Mouse (Mus musculus) stomach, embryonic 16.5 days (tissue): ENCODE results near the gene Apoc4. TPM values are rescaled to one million over a fixed set of nuclear protein-coding genes. Genes with fewer than 3 reads are reported as not detected.

Source experiments
- ATAC-seq: fragments of 200-750 bp; cut with Nextera tagmentation; 2 replicates; pipeline ENCODE4 v1.8.0; 2017; ENCODE audit warnings: moderate number of reproducible peaks, moderate TSS enrichment; ENCODE audit not compliant: insufficient read depth, low FRiP score
- H3K27ac ChIP-seq: fragments of 300-500 bp; sonication (generic); 2 replicates; pipeline ENCODE4 v1.5.1; 2014; ENCODE audit warnings: low read length
- H3K27me3 ChIP-seq: fragments of 300-500 bp; sonication (generic); 2 replicates; pipeline ENCODE4 v1.6.1; 2014; ENCODE audit warnings: low read length, control low read depth, mixed read lengths; ENCODE audit not compliant: control insufficient read depth, insufficient read depth
- H3K36me3 ChIP-seq: fragments of 300-500 bp; sonication (generic); 2 replicates; pipeline ENCODE4 v1.6.1; 2014; ENCODE audit warnings: low read length; ENCODE audit not compliant: control insufficient read depth, insufficient read depth
- H3K4me1 ChIP-seq: fragments of 300-500 bp; sonication (generic); 2 replicates; pipeline ENCODE4 v1.6.1; 2014; ENCODE audit warnings: low read length, control low read depth, mixed read lengths; ENCODE audit not compliant: control insufficient read depth, insufficient read depth
- H3K4me2 ChIP-seq: fragments of 300-500 bp; sonication (generic); 2 replicates; pipeline ENCODE4 v1.6.1; 2014; ENCODE audit warnings: low read depth, low read length, mixed read lengths
- H3K4me3 ChIP-seq: fragments of 300-500 bp; sonication (generic); replicated peaks from 2 replicates; pipeline ENCODE4 v1.5.1; 2014; ENCODE audit warnings: mild to moderate bottlenecking, low read length
- H3K9ac ChIP-seq: fragments of 300-500 bp; sonication (generic); 2 replicates; pipeline ENCODE4 v1.6.1; 2014; ENCODE audit warnings: low read length
- H3K9me3 ChIP-seq: fragments of 300-500 bp; sonication (generic); replicated peaks from 2 replicates; pipeline ENCODE4 v1.6.1; 2016; ENCODE audit warnings: low read length, control low read depth; ENCODE audit not compliant: control insufficient read depth
- WGBS: fragments of 180-500 bp; shearing (Covaris S2); extraction: QIAGEN DNeasy Blood & Tissue Kit; methylation state at CpG from one replicate; pipeline ENCODE4 v1.1.7; 2014; 5-methylcytosine and 5-hydroxymethylcytosine counted together
- polyA plus RNA-seq: library from polyadenylated mRNA; unstranded; fragments of >200 nt; fragmentation: Nextera tagmentation; extraction: Ambion mirVana; gene quantifications from 2 replicates; pipeline ENCODE4 v1.2.1, GENCODE M21; 2015

Gene Apoc4
- polyA plus RNA-seq = 11.4 and 16.8 TPM in 2 replicates

DNA sequence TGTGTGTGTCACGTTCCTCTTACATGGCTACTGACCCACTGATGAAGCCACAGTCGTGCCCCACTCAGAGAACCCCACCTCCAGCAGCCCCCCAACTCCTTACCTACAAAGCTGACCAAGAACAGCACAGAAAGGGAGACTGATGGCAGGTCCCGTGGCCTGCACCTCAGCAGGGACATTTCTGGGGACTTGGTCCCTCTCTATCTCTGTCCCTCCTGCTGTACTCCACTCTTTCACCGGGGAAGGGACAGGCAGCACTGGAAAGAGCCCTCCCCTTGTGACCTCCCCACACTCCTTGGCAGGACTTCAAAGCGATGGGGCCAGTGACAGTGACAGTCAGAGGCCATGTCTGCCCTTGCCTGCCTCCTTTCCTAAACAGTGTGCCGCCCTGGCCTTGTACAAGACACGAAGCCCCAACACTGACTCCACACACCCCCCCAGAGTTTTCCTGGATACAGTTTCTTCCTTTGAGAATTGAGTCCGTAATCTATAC lies at the start of gene Apoc4, which contains the start of gene Gm44805:
TSS of gene Apoc4 (minus strand) at position 278 of the 493 bp plus-strand sequence.
TSS of gene Gm44805 (minus strand) at position 222 of the 493 bp plus-strand sequence.
- Histone ChIP-seq H3K27me3 (no peaks in the 10 kb centered on the region), H3K9me3 (no peaks in the 10 kb centered on the region), H3K4me3 (no peak within 1 kb of the TSS), H3K36me3 (no peaks in the 10 kb centered on the region), H3K27ac (no peak within 1 kb of the TSS), H3K4me2 (no peak within 1 kb of the TSS), H3K4me1 (no peaks in the 10 kb centered on the region), H3K9ac (no peak within 1 kb of the TSS)
- 53% methylated on average over 8 of the region's 8 CpGs for WGBS
- no peak for ATAC-seq

DNA sequence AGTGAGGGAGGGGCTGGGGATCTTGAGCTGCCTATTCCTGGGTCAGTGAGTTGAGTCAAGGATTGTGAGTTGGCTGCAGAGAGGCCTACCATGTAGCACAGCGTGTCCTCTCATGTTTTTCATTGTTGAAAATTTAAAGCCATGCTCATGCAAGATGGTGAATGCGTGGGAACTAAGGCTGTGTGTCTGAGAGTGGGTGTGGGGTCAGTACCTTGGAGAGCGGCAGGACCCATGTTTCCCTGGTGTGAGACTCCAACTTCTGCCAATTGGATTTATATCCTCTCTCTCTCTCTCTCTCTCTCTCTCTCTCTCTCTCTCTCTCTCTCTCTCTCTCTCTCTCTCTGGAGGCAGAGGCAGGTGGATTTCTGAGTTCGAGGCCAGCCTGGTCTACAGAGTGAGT lies 45.3 kb upstream of the Apoc4 start:
- peaks cover 47% of the 10 kb centered on the region for H3K36me3 ChIP-seq
- no peaks in the 10 kb centered on the region for H3K4me1 ChIP-seq
- WGBS = 82% methylated on average over 4 of the region's 4 CpGs
- H3K27me3 ChIP-seq = no peaks in the 10 kb centered on the region
- H3K27ac ChIP-seq = no peak overlapping the region
- ATAC-seq = no peak
- H3K4me3 ChIP-seq = no peak overlapping the region
- no peak overlapping the region for H3K4me2 ChIP-seq
- no peak overlapping the region for H3K9ac ChIP-seq
- no peaks in the 10 kb centered on the region for H3K9me3 ChIP-seq

DNA sequence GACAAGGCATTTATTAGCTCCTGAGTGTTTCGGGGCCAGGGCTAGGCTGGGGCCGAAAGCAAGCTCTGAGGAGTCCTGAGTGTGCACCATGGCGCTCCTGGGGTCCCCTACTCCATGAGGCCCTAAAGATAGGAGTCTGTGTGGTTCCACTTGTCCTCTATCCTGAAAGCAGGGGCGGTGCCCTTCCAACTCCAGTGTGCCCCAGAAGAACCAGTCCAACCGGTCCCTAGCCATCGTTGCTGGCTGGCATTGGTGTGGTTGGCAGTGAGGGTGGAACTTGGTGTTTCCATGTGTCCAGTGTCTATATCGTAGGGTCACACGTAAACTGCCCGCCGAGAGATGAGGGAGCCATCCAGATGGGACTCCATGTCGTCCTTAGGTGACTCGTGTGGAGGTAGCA lies 42.9 kb upstream of the Apoc4 start:
- Histone ChIP-seq H3K4me1 (no peaks in the 10 kb centered on the region), H3K27me3 (no peaks in the 10 kb centered on the region), H3K36me3 (peaks cover 50% of the 10 kb centered on the region), H3K4me2 (no peak overlapping the region), H3K9me3 (peaks cover 4% of the 10 kb centered on the region), H3K27ac (peak overlapping the region; percentile 66), H3K4me3 (no peak overlapping the region), H3K9ac (0 out of 2 replicates have a peak overlapping the region, but pooled peaks have one; percentile 33)
- WGBS = 77% methylated on average over 12 of the region's 12 CpGs
- ATAC-seq = peak; percentile 63; the same call in 1 of the 2 replicates

DNA sequence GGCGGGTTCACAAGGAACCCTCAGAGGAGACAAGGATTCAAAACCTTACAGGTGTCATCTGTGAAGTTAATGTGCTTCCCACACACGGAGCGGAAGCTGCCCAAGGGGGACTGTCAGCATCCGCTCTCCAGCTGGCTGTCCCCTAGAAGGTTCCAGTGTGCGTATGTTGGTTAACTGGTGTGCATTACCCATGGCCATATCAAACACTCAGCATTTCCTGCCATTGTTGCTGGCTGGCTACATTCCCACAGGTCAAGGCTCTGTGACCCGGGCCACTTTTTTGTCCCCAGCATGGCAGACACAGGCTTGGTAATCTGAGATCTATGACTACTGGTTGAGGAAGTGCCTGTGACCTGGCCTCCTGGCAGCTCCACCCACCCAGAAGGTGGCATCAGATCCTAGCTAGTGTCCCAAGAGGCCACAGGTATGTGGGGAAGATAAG lies 41.5 kb upstream of the Apoc4 start:
- ATAC-seq = peak; percentile 53
- no peaks in the 10 kb centered on the region for H3K27me3 ChIP-seq
- H3K36me3 ChIP-seq = peaks cover 43% of the 10 kb centered on the region
- no peak overlapping the region for H3K4me2 ChIP-seq
- peak overlapping the region; percentile 16; the same call in 1 of the 2 replicates for H3K27ac ChIP-seq
- 81% methylated on average over 6 of the region's 6 CpGs for WGBS
- H3K9ac ChIP-seq = no peak overlapping the region
- H3K9me3 ChIP-seq = peaks cover 4% of the 10 kb centered on the region
- no peaks in the 10 kb centered on the region for H3K4me1 ChIP-seq
- H3K4me3 ChIP-seq = no peak overlapping the region

DNA sequence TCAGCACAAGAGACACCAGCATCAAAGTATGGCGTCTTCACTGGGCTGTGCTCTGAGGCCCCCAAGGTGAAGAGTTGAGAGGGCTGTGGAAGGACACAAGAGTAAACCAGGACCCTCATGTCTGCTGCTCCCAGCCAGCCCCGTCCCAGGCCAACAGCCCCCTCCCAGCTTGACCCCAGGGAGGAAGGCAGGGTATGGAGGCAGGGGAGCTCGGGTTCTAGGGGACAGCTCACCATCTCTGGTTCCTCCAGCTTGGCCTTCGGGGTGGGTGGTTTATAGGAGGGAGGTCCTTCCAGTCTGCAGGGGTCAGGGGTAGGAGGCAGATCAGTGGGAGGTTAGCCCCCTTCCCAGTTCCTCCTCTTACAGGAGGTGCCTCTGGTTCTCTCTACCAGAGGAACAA lies 37.9 kb upstream of the Apoc4 start:
- Histone ChIP-seq H3K36me3 (peaks cover 31% of the 10 kb centered on the region), H3K9ac (no peak overlapping the region), H3K27me3 (no peaks in the 10 kb centered on the region), H3K9me3 (peaks cover 4% of the 10 kb centered on the region), H3K4me1 (peaks cover 13% of the 10 kb centered on the region), H3K27ac (no peak overlapping the region), H3K4me2 (no peak overlapping the region), H3K4me3 (no peak overlapping the region)
- WGBS = 91% methylated on average over 4 of the region's 4 CpGs
- ATAC-seq = no peak

DNA sequence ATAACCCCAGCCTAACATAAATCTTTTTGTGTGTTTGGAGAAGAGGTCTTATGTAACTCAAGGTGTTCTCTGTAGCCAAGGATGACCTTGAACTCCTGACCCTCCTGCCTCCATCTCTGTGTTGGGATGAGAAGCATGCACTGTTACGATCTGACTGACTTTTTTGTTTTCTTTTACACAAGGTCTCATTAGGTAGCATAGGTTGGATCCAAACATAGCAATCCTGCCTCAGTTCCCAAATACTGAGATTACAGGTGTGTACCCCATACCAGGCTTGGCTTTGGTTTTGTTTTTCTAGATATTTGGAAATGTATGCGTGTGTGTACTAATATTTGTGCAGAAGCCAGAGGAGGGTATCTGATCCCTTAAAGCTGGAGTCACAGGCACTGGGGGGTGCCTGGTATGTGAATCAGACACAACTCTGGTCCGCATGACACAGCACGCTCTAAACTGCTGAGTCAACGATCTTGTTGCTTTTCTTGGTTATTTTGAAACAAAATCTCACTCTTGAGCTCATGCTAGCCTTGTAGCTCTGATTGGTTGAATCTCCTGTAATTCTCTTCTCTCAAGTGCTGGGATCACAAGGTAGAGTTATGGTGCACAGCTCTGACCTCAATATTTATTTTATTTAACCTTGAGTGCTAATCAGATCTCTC lies 37.1 kb upstream of the Apoc4 start:
- Histone ChIP-seq H3K4me3 (no peak overlapping the region), H3K27ac (no peak overlapping the region), H3K4me2 (no peak overlapping the region), H3K36me3 (peaks cover 24% of the 10 kb centered on the region), H3K9me3 (peaks cover 4% of the 10 kb centered on the region), H3K4me1 (peaks cover 16% of the 10 kb centered on the region), H3K9ac (no peak overlapping the region), H3K27me3 (no peaks in the 10 kb centered on the region)
- 91% methylated on average over 5 of the region's 5 CpGs for WGBS
- ATAC-seq = no peak

DNA sequence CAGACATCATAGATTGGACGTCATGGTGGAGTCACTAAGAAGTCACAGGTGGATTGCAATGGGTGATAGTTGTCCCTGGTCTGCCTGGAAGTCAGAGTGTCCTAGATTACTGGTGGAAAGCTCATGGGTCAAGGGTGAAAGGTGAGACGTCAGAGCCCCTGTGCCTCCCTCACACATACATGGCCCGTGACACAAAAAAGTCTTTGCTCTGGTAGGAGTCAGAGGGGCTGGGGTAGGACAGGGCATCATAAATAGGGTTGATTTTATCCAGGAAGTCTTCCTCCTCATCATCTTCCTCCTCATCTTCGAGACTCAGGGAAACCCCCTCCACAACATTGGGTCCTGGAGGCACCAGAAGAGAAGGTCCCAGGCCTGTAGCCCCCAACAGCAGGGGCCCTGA lies 36.1 kb upstream of the Apoc4 start:
- Histone ChIP-seq H3K27me3 (no peaks in the 10 kb centered on the region), H3K4me1 (peaks cover 16% of the 10 kb centered on the region), H3K9ac (no peak overlapping the region), H3K36me3 (peaks cover 16% of the 10 kb centered on the region), H3K4me3 (no peak overlapping the region), H3K4me2 (no peak overlapping the region), H3K9me3 (peaks cover 4% of the 10 kb centered on the region), H3K27ac (no peak overlapping the region)
- no peak for ATAC-seq
- WGBS = 81% methylated on average over 4 of the region's 4 CpGs

DNA sequence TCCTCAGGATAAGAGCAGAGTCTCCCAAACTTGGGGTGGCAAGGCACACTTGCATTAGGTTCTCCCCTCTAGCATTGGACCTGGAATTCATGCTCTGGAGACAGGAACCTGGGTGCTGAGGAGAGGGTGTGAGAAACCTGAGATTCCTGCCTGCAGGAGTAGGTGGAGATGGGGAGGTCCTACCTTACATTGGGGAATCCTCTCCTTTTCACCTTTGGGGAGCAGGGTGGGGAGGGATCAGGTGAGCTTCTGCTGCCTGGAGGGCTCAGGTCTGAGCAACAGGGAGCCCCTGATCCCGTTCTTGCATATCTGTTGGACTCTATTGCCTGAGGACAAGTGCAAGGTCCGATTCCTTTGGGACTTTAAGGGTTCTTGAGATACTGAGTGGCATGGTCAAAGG lies 35.5 kb upstream of the Apoc4 start:
- Histone ChIP-seq H3K27ac (peak overlapping the region; percentile 90), H3K27me3 (no peaks in the 10 kb centered on the region), H3K9ac (no peak overlapping the region), H3K36me3 (peaks cover 16% of the 10 kb centered on the region), H3K4me2 (peak overlapping the region; percentile 73; the same call in 1 of the 2 replicates), H3K4me3 (peak overlapping the region; percentile 43), H3K9me3 (peaks cover 4% of the 10 kb centered on the region), H3K4me1 (peaks cover 16% of the 10 kb centered on the region)
- WGBS = 79% methylated on average over 2 of the region's 2 CpGs
- ATAC-seq = no peak

DNA sequence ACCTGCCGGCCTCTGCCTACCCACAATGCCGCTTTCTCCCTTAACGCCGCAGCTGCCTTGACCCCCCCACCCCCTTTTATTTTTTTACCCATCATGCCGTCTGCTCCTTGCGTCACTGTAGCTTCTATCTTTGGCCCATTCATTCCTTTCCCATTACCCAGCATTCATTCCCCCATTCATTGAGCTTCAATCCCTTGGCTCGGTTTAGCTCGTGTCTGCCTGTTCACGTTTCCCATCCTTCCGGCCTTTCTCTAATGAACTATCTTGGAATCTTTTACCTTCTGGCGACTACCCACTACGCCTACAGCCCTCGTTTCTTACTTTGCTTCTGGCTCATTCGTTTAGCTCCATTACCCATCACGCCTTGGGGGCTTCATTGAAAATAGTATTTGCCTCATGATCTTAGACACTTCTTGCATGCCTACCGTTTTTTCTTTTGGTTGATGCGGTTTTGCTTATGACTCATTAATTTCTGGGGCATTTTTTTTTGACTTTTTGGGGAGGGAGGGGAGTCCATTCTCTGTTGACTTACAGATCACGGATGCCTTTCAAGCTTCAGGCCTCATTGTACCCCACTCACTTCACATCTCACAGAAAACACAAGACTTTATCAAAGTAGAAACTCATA lies 34.9 kb upstream of the Apoc4 start:
- H3K9me3 ChIP-seq = peaks cover 2% of the 10 kb centered on the region
- H3K9ac ChIP-seq = peak overlapping the region; percentile 62
- H3K27ac ChIP-seq = peak overlapping the region; percentile 90
- H3K4me1 ChIP-seq = peaks cover 16% of the 10 kb centered on the region
- H3K27me3 ChIP-seq = no peaks in the 10 kb centered on the region
- H3K4me3 ChIP-seq = peak overlapping the region; percentile 43
- no peak for ATAC-seq
- peak overlapping the region; percentile 73 for H3K4me2 ChIP-seq
- peaks cover 19% of the 10 kb centered on the region for H3K36me3 ChIP-seq
- WGBS = 4% methylated on average over 18 of the region's 18 CpGs
